Mouse (Mus musculus): Measurements from ENCODE around the gene Rrp15.
"Not testable (repeated sequence)": the region's sequence is repeated elsewhere in the genome, so short reads cannot be mapped to it uniquely, and the experiment has no call there.

Rrp15 gene

DNA sequence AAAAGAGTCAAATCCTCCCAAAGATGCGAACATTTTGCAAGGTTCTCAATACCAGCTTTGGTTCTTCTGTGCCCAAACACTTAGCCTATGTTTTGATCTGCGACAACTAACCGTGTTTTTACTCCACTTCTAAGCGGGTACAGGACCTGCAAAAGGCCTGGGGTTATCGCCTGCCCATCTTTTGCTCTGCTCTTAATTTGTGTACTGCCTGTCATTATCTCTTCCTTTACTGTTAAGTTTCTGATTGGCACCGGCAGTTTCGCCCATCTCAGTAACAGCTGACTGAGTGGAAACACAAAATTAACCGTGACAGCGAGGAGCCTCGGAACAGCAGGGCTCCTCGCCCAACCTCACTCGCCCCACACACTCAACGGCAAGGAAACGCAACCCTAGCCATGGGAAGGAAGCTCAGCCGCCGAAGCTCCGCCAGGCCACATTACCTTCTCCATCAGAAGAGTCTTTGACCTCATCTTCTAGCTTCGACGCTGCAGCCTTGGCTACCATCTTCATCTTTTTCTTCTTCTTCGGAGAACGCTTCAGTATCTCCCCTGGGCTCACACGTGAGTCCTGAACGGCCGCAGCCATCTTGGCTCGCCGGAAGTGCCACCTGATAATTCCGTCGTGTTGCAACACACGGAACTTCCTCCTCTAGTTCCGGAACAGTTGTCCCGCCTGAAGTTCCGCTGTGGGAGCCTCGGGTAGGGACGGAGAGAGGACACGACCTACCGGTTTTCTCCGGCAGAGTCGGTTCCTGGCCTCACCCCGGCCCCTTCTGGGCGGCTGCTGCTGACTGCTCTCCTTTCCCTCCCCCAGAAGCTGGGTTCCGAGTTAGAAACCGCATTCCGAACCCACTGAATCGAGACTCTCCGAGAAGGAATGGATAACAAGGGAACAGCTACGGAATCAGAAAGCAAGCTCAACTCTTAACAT, at the start of gene Rrp15:
Rrp15 (minus strand) TSS at position 635 of the 930 bp plus-strand sequence.
- peak; percentile 83 for DNase-seq (ENCODE audit: low read depth)

DNA sequence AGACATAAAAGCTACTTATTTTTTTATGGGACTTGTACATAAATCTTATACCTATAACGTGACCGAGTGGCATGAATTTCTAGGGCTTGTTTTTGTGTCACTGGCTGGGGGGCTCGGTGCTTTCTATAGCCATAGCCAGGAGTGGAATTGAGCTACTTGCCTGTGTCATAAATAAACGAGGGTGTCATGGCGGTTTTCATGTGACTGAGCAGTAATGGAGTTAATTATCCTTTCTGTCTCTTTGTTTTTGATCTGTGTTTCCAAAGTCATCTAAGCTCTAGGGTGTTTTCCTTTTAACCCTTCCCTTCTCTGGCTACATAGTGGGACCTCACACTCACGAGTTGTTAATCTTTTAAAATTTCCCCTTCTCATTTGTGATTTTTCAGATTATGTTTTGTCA, 48.8 kb upstream of the Rrp15 start:
- DNase-seq (ENCODE audit: low read depth), result no peak

DNA sequence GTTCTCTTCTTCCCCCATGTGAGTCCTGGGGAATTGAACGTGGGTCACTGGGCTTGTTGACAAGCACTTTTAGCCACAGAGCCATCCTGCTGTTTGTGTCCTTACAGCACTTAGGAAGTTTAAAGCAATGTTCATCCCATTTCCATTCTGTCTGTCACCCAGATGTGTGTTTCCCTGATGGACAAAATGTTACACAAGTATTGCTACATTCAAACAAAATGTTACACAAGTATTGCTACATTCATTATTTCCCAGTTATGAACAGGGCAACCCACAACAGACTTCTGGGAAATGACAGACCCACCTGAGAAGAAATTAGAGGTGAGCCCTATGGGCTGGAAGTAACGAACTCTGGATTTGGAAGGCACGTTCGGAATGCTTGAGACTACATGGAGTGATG, 36.2 kb upstream of the Rrp15 start:
- no peak for DNase-seq (ENCODE audit: low read depth)

DNA sequence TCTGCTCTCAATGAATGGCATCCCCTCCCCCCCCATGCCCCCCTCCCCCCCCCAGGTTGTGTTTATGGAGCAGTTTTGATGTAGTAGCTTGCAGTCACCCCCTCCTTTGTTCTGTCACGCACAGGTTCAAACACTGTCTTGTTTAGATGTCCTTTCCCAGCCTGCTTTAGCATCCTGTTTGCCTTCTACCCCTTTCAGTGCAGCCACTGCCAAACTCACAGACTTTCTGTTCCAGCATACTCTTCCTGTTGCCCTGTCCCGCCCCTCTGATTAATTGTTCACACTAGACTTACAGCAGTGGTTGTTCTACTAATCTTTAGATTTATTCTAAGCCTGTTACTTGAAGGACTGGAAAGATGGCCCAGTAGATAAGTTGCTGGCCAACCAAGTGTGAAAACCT, 31.7 kb upstream of the Rrp15 start:
- DNase-seq (ENCODE audit: low read depth), result no peak

DNA sequence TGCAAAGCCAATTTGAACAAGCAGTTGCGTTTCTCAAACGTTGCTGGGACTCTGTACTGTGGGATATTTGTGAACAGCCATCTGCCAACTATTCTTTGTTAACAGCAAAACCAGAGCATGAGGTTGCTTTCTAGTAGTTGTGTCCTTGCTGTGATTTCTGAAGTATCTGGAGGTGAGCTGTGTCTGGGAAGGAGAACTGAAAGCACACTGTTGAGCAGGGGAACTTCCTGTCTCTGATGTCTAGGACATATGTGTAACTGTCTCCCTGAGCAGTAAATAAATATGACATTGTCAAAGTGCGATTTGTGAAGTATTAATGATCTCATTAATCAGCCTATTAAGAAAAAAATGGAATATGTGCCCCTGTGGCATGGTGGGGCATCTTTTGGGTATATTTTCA, 24.0 kb upstream of the Rrp15 start:
- no peak for DNase-seq (ENCODE audit: low read depth)

DNA sequence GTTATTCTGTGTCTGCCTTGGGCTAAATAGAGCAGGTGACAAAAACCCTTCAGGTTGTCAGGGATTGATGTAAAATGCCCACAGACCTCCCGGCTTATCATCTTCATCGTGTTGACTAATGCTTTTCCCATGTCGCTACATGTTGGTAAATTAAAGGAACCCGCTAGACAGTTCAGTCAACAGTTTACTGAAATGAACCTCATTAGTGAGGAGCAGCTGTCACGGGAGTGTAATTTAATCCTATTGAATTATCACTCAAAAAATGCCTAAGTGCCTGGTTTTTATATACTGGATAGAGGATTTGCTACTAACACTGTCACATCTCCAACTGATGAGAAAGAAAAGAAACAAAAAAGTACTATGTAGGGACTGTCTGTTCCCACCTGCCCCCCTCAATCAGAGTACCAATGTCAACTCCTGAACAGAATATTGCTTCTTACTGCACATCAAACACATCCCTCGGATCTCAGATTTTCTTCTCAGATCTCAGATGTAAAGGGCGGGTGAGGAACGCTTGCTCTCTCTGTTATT, 23.5 kb upstream of the Rrp15 start:
- no peak for DNase-seq (ENCODE audit: low read depth)

DNA sequence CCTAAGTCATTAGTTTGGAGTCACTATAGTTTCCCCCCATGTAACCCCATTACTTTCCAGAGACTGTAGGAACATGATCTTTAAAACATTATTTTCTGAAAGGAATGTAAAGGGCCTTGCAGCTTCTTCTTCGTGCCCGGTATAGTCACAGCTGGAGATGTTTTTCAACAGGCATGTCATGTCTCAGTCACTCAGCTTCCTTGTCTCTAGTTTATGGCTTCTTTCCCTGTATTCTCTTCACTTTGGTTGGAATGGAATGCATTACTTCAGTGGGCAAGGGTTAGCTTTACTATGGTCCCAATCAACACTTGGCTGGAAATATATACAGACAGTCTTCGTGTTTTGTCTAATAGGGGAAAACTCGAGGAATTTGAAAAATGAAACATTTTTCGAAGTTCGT, 22.8 kb upstream of the Rrp15 start:
- DNase-seq (ENCODE audit: low read depth), result no peak

DNA sequence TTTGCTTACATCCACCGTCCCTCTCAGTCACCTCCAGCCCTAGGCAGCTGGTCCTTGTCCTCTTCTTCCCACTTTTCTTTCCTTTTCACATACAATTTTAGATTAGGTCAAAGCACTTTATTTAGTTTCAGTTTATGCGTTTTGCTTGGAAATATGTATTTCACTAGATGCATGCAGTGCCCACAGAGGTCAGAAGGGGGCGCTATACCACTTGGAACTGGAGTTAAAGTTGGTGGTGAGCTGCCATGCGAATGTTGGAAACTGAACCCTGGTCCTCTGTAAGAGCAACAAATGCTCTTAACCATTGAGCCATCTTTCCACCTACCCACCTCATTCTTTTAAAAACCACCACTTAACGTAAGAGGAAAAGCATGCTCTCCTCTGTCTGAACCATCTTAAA, 21.5 kb upstream of the Rrp15 start:
- DNase-seq (ENCODE audit: low read depth), result no peak

DNA sequence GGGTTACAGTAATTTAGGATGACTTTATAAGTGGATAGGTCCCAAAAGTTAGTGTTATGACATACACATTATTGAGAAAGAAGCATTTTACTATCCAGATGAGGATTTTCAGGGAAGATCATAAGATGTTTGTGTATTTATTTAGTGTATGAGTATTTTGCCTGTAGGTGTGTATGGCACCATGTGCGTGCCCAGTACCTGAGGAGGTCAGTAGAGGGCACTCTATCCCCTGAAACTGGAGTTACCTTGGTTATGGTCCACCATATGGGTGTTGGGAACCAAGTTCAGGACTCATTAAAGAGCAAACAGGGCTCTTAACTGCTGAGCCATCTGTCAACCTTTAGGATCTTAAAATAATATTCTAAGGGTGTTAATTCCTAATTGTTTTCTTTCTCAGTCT, 19.2 kb upstream of the Rrp15 start:
- DNase-seq (ENCODE audit: low read depth), result no peak

DNA sequence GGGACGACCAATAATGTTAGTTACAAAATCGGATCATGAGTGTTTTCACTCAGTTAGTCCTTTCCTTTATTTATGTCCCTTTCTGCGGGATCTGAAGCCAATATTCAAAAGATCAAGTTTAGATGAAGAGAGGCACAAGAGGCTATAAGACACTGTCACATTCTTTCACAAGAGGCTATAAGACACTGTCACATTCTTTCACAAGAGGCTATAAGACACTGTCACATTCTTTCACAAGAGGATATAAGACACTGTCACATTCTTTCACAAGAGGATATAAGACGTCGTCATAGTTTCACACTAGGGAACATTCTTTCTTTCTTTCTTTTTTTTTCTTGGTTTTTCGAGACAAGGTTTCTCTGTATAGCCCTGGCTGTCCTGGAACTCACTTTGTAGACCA, 14.3 kb upstream of the Rrp15 start:
- not testable (repeated sequence) for DNase-seq (ENCODE audit: low read depth)

DNA sequence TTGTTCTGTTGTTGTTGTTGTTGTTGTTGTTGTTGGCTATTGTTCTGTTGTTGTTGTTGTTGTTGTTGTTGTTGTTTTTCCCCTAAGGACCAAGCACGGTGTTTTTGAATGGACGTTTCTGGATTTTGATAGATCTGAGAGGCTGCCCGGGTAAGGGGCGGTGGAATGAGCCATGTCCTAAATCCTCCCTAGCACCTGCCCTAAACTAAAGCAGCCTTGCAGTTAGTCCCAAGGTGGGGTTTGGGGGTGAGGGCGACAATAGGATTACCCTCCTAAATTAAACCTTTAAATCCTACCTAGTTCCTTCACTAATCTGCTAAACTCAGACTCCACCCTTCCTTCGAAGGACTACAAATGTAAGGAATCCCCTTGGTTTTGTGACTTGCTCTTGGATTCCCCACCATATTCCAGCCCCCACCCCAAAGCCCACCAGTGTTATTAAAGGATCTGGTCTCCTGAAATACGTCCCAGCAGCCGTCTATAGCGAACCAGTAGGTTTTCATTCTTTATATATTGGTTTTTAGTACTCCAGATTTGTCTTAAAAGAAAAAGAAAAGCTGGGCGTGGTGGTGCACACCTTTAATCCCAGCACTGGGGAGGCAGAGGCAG, 621 bp upstream of the Rrp15 start:
- peak; percentile 5 for DNase-seq (ENCODE audit: low read depth)

DNA sequence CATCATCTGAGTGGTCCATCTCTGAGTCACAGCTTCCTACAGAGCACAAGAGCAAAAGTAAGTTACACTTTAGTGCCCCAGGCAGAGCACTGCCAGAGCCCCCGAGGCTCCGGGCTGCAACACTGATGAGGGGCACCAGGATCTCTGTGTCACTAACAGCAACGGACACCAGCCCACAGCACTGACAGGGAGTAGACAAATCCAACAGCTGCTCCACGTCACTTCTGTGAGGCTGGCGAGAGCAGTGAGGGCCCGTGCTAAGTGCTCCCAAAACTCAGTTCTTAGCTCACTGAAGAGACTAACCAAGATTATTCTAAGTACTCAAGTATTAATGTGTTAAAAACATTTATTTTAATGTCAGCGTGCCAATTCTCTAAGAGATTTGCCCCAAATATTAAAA, 9.3 kb downstream of the Rrp15 start:
- DNase-seq (ENCODE audit: low read depth), result no peak

DNA sequence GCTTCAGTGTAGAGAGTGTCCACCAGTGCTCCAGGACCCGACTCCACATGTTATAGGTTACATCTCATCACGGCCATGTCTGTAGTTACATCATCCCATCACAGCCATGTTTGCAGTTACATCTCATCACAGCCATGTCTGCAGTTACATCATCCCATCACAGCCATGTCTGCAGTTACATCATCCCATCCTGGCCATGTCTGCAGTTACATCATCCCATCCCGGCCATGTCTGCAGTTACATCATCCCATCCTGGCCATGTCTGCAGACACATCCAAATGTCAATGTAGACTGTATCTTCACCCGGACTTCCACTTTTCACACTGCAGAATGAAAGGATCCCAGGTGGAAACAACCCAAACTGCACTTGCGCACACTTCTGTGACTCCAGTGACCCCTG, 13.6 kb downstream of the Rrp15 start:
- DNase-seq (ENCODE audit: low read depth), result no peak

DNA sequence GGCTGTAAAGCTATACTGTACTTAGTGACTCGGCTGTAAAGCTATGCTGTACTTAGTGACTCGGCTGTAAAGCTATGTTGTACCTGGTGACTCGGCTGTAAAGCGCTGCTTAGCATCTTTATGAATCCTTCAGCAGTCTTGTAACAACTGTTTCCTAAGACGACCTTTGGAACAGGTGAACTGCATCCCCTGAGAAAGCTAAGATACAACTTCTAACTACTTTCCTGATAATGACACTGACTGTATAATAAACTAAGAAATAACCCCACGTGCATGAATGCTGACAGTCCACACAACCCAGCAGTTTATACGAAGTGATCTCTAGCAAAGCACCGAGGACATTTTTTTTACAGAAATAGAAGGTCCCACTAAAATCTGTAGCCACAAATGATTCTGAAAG, 16.1 kb downstream of the Rrp15 start:
- DNase-seq (ENCODE audit: low read depth), result no peak

DNA sequence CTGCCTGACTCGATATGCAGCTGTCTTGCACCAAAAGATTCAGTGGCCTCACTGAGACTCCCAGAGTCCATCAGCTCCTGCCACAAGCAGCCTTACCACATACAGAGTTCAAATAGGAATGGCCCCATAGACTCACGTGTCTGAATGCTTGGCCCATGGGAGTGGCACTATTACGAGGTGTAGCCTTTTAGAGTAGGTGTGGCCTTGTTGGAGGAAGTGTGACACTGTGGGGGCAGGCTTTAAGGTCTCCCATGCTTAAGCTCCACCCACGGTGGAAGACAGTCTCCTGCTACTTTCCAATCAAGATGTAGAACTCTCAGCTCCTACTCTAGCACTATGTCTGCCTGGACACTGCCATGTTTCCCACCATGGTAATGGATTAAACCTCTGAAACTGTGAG, 20.4 kb downstream of the Rrp15 start:
- no peak for DNase-seq (ENCODE audit: low read depth)

DNA sequence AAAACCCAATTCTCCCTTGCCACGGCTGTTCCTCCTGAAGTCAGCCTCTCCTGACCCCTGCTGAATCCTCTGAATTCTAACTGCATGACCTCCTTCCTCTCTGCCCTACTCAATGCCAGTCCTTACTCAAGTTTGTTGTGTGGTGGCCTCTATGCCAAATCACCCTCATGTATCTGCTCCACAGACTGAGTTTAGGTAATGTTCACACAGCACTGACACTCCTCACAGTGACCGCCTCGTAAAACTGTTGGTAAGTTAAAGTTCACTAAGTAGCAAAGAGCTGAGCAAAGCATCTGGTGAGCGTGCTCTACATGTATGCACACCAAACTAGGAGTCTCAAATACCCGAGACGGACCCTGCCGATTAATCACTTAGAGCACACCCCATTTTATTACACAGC, 23.0 kb downstream of the Rrp15 start:
- no peak for DNase-seq (ENCODE audit: low read depth)

DNA sequence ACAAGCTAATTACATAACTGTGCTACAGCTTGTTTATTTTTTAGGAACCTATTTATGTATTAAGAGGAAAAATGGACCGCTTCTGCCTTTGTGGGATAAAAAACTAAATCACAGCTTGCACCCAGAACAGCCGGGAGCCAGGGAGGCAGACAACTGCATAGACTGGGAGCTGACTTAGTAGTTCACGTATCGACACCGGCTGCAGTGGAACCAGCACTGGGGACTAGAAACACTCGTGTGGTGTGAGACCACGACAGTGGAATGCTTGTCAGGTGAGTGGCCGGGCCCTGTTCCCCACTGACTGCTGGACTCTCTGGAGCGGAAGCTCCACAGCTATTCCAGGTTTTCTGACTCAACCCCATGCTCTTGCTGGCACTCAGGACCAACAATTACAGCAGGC, 26.9 kb downstream of the Rrp15 start:
- no peak for DNase-seq (ENCODE audit: low read depth)

DNA sequence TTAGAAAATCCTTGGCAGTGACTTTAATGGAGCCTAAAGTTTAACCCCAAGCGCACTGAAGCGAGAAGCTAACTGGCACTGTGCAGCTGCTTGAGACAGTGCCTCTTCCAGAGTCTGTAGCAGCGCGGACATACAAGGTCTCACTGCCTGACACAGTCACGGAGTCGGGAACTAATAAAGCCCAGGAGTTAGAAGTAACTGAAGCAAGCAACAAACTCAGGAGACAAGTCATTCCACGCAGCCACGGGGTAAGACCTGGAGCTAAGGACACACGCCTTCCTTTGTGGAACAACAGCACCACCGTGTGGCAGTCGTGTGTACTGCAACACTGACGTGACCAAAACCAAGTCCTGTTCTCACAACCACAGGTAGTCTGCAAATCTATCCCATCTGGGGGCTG, 27.3 kb downstream of the Rrp15 start:
- DNase-seq (ENCODE audit: low read depth), result peak; percentile 75

DNA sequence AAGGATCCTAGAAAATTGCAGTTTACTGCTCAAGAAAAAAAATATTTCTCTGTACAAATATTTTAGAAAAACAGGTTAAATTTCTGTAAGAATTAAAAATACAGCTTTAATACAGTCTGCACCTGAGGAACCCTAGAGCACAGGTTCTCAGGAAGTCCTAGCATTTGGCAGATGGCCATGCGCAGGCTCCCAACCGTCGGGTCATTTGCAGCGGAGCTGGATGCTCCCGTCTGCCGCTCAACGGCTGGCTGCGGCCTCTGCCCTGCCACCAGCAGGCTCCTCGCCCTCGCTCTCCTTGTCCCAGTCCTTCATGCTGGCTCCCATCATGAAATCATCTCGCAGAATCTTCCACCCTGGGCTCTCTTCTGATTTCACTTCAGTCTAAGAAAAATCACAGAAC, 28.0 kb downstream of the Rrp15 start:
- no peak for DNase-seq (ENCODE audit: low read depth)

DNA sequence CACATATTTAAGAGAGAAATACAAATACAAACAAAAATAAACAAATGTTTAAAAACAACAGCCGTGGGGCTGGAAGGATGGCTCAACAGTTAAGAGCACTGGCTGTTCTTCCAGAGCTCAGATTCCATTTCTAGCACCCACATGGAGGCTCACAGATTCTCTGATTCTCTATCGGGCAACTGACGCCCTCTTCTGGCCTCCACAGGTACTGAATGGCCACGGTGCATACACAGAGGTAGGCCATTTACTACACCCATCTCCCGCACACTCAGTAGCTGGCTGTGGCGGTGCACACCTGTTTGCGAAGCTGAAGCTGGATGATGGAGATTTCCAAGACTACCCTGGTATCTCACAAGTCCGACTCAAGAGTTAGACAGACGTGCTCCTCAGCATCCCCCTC, 29.4 kb downstream of the Rrp15 start:
- no peak for DNase-seq (ENCODE audit: low read depth)

DNA sequence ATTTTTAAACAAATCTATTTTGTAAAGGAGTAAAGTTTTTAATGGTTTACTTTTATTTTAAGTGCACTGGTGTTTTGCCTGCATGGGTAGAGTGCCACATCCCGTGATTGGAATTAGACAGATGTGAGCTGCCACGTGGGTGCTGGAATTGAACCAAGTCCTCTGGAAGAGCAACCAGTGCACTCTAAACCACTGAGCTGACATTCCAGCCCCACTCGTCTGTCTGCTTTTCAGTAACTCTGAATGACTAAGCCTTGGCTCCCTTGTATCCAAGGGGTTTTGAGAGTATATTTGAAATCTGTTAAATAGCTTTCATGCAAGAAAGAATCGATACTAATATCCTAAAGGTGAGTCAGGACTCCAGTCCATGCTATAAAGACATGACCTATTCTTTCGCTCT, 30.3 kb downstream of the Rrp15 start:
- DNase-seq (ENCODE audit: low read depth), result no peak

DNA sequence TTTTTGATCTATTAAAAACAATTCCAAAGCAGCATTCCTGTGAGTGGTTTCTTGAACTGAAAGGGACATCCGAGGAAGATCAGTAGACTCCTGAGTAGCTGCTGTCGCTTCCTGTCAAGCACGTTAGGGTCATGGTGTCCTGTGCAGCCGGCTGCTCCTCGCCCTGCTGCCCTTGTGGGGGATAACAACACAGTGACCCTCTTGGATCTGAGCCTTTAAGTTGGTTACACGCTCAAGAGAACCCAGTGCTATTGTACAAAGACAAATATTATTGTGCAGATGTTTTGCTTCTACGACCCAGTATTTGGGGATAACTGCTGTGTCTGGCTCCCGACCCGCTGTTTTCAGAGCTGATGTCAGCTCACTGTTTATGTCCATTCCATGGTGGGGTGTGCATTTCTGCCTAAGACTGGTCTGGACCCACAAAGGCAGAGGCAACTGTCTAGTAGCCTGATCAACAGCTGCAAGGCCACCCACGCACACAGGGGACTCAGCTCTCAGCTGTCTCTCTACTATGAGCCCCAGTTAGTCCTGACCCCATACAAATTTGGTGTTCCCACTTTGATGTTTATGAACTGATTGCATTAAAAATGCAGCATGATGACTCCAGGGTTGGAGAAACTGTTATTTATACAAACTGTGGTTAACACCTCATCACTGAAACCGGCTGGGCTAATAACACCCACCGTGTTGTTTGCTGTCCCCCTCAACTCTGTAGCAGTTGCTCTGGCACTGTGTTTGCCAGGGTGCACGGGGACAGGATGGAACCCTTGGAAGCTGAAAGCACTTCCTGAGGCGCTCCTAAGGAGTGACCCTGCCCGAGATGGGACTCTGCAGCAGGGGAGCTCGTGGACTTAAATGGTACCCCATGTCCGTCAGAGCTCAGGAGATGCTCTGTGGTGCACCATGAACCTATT, 33.9 kb downstream of the Rrp15 start:
- DNase-seq (ENCODE audit: low read depth), result no peak

Data from c-Kit-positive CD71-positive TER-119-negative erythroid progenitor cells, embryonic 14.5 days (primary cell).